Mouse (Mus musculus) liver, embryonic 13.5 days (tissue): ENCODE measurements around the gene Acat3. TPM values are rescaled to one million over a fixed set of nuclear protein-coding genes. Genes with fewer than 3 reads are reported as not detected.
"Not testable (repeated sequence)": the region's sequence is repeated elsewhere in the genome, so short reads cannot be mapped to it uniquely, and the experiment has no call there.

Experiments
- ATAC-seq: fragments of 200-750 bp; cut with Nextera tagmentation; 2 replicates; pipeline ENCODE4 v1.8.0; 2017; ENCODE audit warnings: low read depth, mild to moderate bottlenecking, moderate number of reproducible peaks, moderate library complexity
- DNase-seq: peaks from one replicate; pipeline ENCODE4 v3.0.0; 2022
- H3K27ac ChIP-seq: fragments of 300-500 bp; sonication (generic); 2 replicates; pipeline ENCODE4 v1.5.1; 2015; ENCODE audit warnings: moderate library complexity, mild to moderate bottlenecking, inconsistent platforms
- H3K27me3 ChIP-seq: fragments of 300-500 bp; sonication (generic); 2 replicates; pipeline ENCODE4 v1.6.1; 2015; ENCODE audit warnings: mild to moderate bottlenecking, inconsistent platforms
- H3K36me3 ChIP-seq: fragments of 300-500 bp; sonication (generic); 2 replicates; pipeline ENCODE4 v1.6.1; 2015; ENCODE audit warnings: mild to moderate bottlenecking, inconsistent platforms
- H3K4me1 ChIP-seq: fragments of 300-500 bp; sonication (generic); replicated peaks from 2 replicates; pipeline ENCODE4 v1.6.1; 2015; ENCODE audit warnings: inconsistent platforms
- H3K4me2 ChIP-seq: fragments of 300-500 bp; sonication (generic); 2 replicates; pipeline ENCODE4 v1.6.1; 2015; ENCODE audit warnings: inconsistent platforms, mild to moderate bottlenecking, moderate library complexity
- H3K4me3 ChIP-seq: fragments of 300-500 bp; sonication (generic); replicated peaks from 2 replicates; pipeline ENCODE4 v1.5.1; 2015; ENCODE audit warnings: mild to moderate bottlenecking, inconsistent platforms
- H3K9ac ChIP-seq: fragments of 300-500 bp; sonication (generic); 2 replicates; pipeline ENCODE4 v1.6.1; 2015; ENCODE audit warnings: mild to moderate bottlenecking, inconsistent platforms
- H3K9me3 ChIP-seq: fragments of 300-500 bp; sonication (generic); replicated peaks from 2 replicates; pipeline ENCODE4 v1.6.1; 2016; ENCODE audit warnings: inconsistent platforms
- WGBS: fragments of 180-500 bp; shearing (Covaris S2); methylation state at CpG from one replicate; pipeline ENCODE4 v1.1.7; 2015; ENCODE audit not compliant: insufficient replicate concordance; 5-methylcytosine and 5-hydroxymethylcytosine counted together
- polyA plus RNA-seq: library from polyadenylated mRNA; unstranded; fragments of >200 nt; fragmentation: Nextera tagmentation; extraction: Ambion mirVana; gene quantifications from 2 replicates; pipeline ENCODE4 v1.2.1, GENCODE M21; 2015

The Acat3 gene
- 1.9 and 2.6 TPM in 2 replicates for polyA plus RNA-seq

- Histone ChIP-seq H3K9ac (peak within 1 kb of the TSS; percentile 51; the same call in 1 of the 2 replicates), H3K9me3 (no peaks in the 10 kb centered on the region), H3K36me3 (peaks cover 27% of the 10 kb centered on the region), H3K4me3 (peak within 1 kb of the TSS; percentile 31), H3K4me2 (peak within 1 kb of the TSS; percentile 60), H3K4me1 (peaks cover 24% of the 10 kb centered on the region), H3K27ac (peak within 1 kb of the TSS; percentile 32; the same call in 1 of the 2 replicates), H3K27me3 (no peaks in the 10 kb centered on the region)
- ATAC-seq (peak; percentile 67), DNase-seq (no peak)
- WGBS: 14% methylated on average over 27 of the region's 27 CpGs
Observed at GRCm38 (mm10) chr17:12940151-12940805, at the start of gene Acat3. Gene Acat3, minus strand, starts transcription at chr17:12940600.

- WGBS: 75% methylated on average over 8 of the region's 8 CpGs
- Histone ChIP-seq H3K36me3 (peaks cover 33% of the 10 kb centered on the region), H3K4me1 (peaks cover 36% of the 10 kb centered on the region)
- H3K9ac ChIP-seq, H3K27me3 ChIP-seq, H3K4me3 ChIP-seq, DNase-seq, H3K4me2 ChIP-seq, H3K27ac ChIP-seq, ATAC-seq, H3K9me3 ChIP-seq: not testable (repeated sequence)
Observed at GRCm38 (mm10) chr17:12988096-12988495, 47.7 kb upstream of the Acat3 start.

- 30% methylated on average over 2 of the region's 2 CpGs for WGBS
- H3K36me3 ChIP-seq: peaks cover 68% of the 10 kb centered on the region
- H3K27me3 ChIP-seq: no peaks in the 10 kb centered on the region
- DNase-seq: no peak
- H3K4me2 ChIP-seq: no peak overlapping the region
- ATAC-seq: no peak
- H3K4me1 ChIP-seq: peaks cover 19% of the 10 kb centered on the region
- H3K4me3 ChIP-seq: no peak overlapping the region
- no peak overlapping the region for H3K9ac ChIP-seq
- H3K27ac ChIP-seq: no peak overlapping the region
- H3K9me3 ChIP-seq: no peaks in the 10 kb centered on the region
Observed at GRCm38 (mm10) chr17:12983988-12984387, 43.6 kb upstream of the Acat3 start.

DNA sequence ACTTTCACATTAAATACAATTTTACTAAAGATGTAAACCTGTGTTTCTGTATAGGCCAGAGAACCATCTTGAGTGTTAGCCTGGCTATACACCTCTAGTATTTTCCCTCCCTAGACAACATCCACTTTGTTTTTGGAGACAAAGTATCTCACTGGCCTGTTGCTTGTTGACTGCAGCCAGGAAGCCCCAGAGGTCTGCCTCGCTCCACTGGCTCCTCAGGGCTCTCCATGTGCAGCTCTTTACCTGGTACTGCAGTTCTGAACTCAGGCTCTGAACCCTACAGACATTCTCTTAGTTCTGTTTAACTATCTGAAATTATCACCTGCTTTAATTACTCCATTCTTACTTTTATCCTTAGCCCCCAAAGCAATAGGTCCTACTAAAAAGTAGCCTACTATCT, 38.1 kb upstream of the Acat3 start:
- Histone ChIP-seq H3K27ac (no peak overlapping the region), H3K9ac (no peak overlapping the region), H3K4me1 (no peaks in the 10 kb centered on the region), H3K9me3 (no peaks in the 10 kb centered on the region), H3K36me3 (peaks cover 78% of the 10 kb centered on the region), H3K4me2 (no peak overlapping the region), H3K4me3 (no peak overlapping the region), H3K27me3 (no peaks in the 10 kb centered on the region)
- DNase-seq (no peak), ATAC-seq (no peak)
- WGBS: 100% methylated on average over 1 of the region's 1 CpGs

DNA sequence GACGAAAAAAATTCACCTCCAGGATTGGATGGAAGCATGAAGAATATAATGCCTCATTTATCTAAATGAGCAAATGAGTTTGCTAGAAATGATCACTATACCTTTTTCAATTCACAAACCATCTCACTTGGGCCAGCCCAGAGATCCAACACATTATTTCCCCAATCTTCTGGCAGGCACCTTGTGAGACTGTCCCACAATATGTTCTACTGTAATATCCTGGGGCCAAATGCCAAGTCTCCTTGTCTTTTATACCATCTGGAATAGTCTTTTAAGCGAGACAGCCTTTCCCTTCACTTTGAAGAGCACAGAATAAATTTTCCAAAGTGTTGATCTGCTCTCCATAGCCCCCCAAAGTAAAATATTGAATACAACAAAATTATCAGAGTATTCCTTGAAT, 33.5 kb upstream of the Acat3 start:
- no peaks in the 10 kb centered on the region for H3K27me3 ChIP-seq
- H3K4me1 ChIP-seq: no peaks in the 10 kb centered on the region
- H3K27ac ChIP-seq: no peak overlapping the region
- H3K9ac ChIP-seq: no peak overlapping the region
- ATAC-seq (no peak), DNase-seq (no peak)
- no peak overlapping the region for H3K4me3 ChIP-seq
- H3K36me3 ChIP-seq: peaks cover 62% of the 10 kb centered on the region
- no peaks in the 10 kb centered on the region for H3K9me3 ChIP-seq
- H3K4me2 ChIP-seq: no peak overlapping the region
- 78% methylated on average over 2 of the region's 2 CpGs for WGBS

- no peak overlapping the region for H3K27ac ChIP-seq
- DNase-seq (no peak), ATAC-seq (no peak)
- no peak overlapping the region for H3K4me3 ChIP-seq
- no peaks in the 10 kb centered on the region for H3K27me3 ChIP-seq
- WGBS: 90% methylated on average over 2 of the region's 2 CpGs
- peaks cover 44% of the 10 kb centered on the region for H3K36me3 ChIP-seq
- 0 out of 2 replicates have a peak, but pooled peaks cover under 1% of the 10 kb centered on the region for H3K4me1 ChIP-seq
- H3K9ac ChIP-seq: no peak overlapping the region
- H3K9me3 ChIP-seq: no peaks in the 10 kb centered on the region
- no peak overlapping the region for H3K4me2 ChIP-seq
Observed at GRCm38 (mm10) chr17:12967173-12967572, 26.8 kb upstream of the Acat3 start.

DNA sequence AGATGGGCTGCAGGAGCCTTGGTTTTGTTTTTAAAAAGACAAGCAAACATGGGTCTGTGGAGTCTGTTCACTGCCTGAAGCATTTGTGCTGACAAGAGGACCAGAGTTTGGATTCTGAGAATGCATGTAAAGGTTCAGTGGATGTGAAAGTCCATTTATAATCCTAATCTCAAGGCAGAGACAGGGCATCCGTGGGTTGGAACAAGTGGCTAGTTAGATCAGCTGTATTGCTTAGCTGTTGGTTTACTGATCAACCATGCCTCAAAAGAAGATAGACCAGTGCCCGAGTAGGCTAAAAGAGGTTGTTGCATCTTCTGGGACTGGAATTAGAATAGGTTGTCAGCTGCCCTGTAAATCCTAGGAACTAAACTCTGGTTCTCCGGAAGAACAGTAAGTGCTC, 23.1 kb upstream of the Acat3 start:
- H3K4me3 ChIP-seq: no peak overlapping the region
- ATAC-seq (no peak), DNase-seq (no peak)
- no peaks in the 10 kb centered on the region for H3K27me3 ChIP-seq
- no peak overlapping the region for H3K9ac ChIP-seq
- peaks cover 29% of the 10 kb centered on the region for H3K36me3 ChIP-seq
- no peaks in the 10 kb centered on the region for H3K9me3 ChIP-seq
- 69% methylated on average over 3 of the region's 3 CpGs for WGBS
- H3K27ac ChIP-seq: no peak overlapping the region
- no peak overlapping the region for H3K4me2 ChIP-seq
- H3K4me1 ChIP-seq: peaks cover 18% of the 10 kb centered on the region

DNA sequence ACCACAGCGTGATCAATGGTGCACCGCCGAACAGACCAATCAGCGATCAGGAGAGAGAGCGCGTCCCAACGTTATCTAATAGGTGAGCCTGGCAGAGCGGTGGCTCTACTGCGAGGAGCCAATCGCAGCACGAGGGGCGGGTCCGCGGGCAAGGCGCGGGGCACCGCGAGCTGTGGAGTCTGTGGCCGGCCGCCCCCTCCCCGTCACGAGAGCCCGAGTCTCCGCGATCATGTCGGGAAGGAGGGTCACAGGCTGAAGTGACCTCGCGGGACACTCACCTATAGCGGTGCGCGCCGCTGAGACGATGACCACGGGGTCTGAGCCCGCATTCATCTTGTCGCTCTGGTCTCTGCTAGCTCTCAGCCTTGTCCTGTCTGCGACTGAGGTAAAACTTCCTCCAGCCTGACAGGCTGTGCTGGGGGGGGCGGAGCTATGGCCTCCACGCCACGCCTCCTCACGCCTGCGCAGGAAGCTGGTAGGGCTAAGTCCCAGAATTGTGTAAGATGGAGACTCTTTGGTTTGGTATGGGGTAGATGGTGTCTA, 20.0 kb upstream of the Acat3 start, which contains the start of gene Acat2:
Gene Acat2 (minus strand): TSS at position 417 of the 543 bp plus-strand sequence.
- Histone ChIP-seq H3K27ac (peak within 1 kb of the TSS; percentile 86), H3K27me3 (no peaks in the 10 kb centered on the region), H3K4me1 (peaks cover 20% of the 10 kb centered on the region), H3K4me2 (peak within 1 kb of the TSS; percentile 74), H3K9me3 (no peaks in the 10 kb centered on the region), H3K4me3 (peak within 1 kb of the TSS; percentile 77), H3K9ac (peak within 1 kb of the TSS; percentile 78), H3K36me3 (peaks cover 21% of the 10 kb centered on the region)
- DNase-seq (peak; percentile 91), ATAC-seq (peak; percentile 98)
- WGBS: 1% methylated on average over 39 of the region's 42 CpGs

DNA sequence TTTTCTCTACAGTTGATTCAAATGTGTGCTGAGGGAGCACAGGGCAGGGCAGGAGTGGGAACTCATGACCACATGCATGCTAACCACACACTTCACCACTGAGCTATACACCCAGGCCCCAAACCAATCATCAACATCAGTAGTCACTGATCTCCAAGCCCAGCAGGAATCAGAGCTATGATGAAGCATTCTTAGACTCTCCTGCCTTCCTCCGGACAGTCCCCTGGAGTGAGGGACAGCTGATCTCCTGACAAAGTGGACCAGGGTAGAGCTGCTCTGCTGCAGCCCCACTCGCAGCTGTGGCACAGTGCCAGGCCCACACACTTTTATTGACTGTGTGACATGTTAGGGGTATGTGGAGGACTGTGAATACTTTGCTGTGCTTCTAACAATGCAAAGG, 19.0 kb upstream of the Acat3 start:
- not testable (repeated sequence) for DNase-seq, H3K9me3 ChIP-seq, H3K27me3 ChIP-seq, H3K27ac ChIP-seq, ATAC-seq
- H3K4me1 ChIP-seq: peaks cover 20% of the 10 kb centered on the region
- peak overlapping the region; percentile 52 for H3K4me2 ChIP-seq
- peak overlapping the region; percentile 33; the same call in 1 of the 2 replicates for H3K9ac ChIP-seq
- H3K36me3 ChIP-seq: peaks cover 21% of the 10 kb centered on the region
- 41% methylated on average over 2 of the region's 2 CpGs for WGBS
- peak overlapping the region; percentile 36 for H3K4me3 ChIP-seq

GRCm38 (mm10) chr17:12956664-12957063, 16.3 kb upstream of the Acat3 start:
- Histone ChIP-seq H3K9ac (no peak overlapping the region), H3K36me3 (peaks cover 37% of the 10 kb centered on the region), H3K4me1 (peaks cover 14% of the 10 kb centered on the region), H3K4me2 (no peak overlapping the region), H3K27ac (no peak overlapping the region), H3K27me3 (no peaks in the 10 kb centered on the region), H3K9me3 (no peaks in the 10 kb centered on the region), H3K4me3 (no peak overlapping the region)
- ATAC-seq: no peak
- 81% methylated on average over 8 of the region's 8 CpGs for WGBS
- no peak for DNase-seq

DNA sequence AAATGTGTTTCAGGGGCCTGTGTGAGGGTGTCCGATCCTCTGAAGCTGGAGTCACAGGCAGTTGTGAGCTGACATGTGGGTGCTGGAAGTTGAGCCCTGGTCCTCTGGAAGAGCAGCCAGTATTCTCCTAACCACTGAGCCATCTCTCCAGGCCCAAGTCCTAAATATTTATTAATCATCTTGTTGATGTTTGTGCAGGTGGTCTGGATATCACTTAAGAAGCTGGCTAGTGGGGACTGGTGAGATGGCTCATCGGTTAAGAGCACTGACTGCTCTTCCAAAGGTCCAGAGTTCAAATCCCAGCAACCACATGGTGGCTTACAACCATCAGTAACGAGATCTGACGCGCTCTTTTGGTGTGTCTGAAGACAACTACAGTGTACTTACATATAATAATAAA, 9.3 kb upstream of the Acat3 start:
- WGBS: 83% methylated on average over 5 of the region's 5 CpGs
- H3K36me3 ChIP-seq: peaks cover 67% of the 10 kb centered on the region

More for the DNA sequence above, 9.3 kb upstream of the Acat3 start:
- no peaks in the 10 kb centered on the region for H3K9me3 ChIP-seq
- DNase-seq (no peak), ATAC-seq (no peak)
- H3K4me3 ChIP-seq: no peak overlapping the region
- no peaks in the 10 kb centered on the region for H3K27me3 ChIP-seq
- no peak overlapping the region for H3K4me2 ChIP-seq
- H3K4me1 ChIP-seq: no peaks in the 10 kb centered on the region
- H3K9ac ChIP-seq: no peak overlapping the region
- no peak overlapping the region for H3K27ac ChIP-seq
